33 mouse cellular contexts compared by ENCODE assay signal in genomic region chr13:20523671-20524070, GRCm38 (mm10).
"Had no signal": no experiment of that assay in that cellular context is flagged by ENCODE, and none has a peak within 500 bp of the region (broad histone marks: within the 10 kb centered on the region; RNA-seq: fewer than 3 reads in every experiment).

No protein-coding gene starts in this region.

- H3K9me3 ChIP-seq: limb, embryonic 10.5 days; limb, embryonic 12.5 days; limb, embryonic 13.5 days; limb, embryonic 15.5 days; liver, embryonic 12.5 days; liver, embryonic 13.5 days; liver, embryonic 15.5 days; lung, embryonic 15.5 days; megakaryocyte, embryonic 14.5 days; midbrain, embryonic 10.5 days; midbrain, embryonic 12.5 days; midbrain, embryonic 13.5 days; midbrain, embryonic 15.5 days; neural tube, embryonic 12.5 days; neural tube, embryonic 13.5 days had no signal

- H3K4me3 ChIP-seq: limb, embryonic 10.5 days; limb, embryonic 12.5 days; limb, embryonic 13.5 days; limb, embryonic 15.5 days; liver, embryonic 12.5 days; liver, embryonic 13.5 days; liver, embryonic 15.5 days; lung, embryonic 15.5 days; megakaryocyte, embryonic 14.5 days; midbrain, embryonic 10.5 days; midbrain, embryonic 12.5 days; midbrain, embryonic 13.5 days; midbrain, embryonic 15.5 days; myocyte; neural tube, embryonic 12.5 days; neural tube, embryonic 13.5 days had no signal

- H3K27ac ChIP-seq: limb, embryonic 10.5 days; limb, embryonic 12.5 days; limb, embryonic 13.5 days; limb, embryonic 15.5 days; liver, embryonic 12.5 days; liver, embryonic 13.5 days; liver, embryonic 14.5 days; liver, embryonic 15.5 days; lung, embryonic 15.5 days; macrophage; midbrain, embryonic 10.5 days; midbrain, embryonic 12.5 days; midbrain, embryonic 13.5 days; midbrain, embryonic 15.5 days; neural tube, embryonic 12.5 days; neural tube, embryonic 13.5 days had no signal

- ATAC-seq: liver, embryonic 12.5 days; liver, postnatal 0 days; lung, postnatal 0 days; midbrain, embryonic 13.5 days; midbrain, embryonic 15.5 days; midbrain, embryonic 16.5 days had no signal

- H3K36me3 ChIP-seq: limb, embryonic 10.5 days; limb, embryonic 12.5 days; limb, embryonic 13.5 days; limb, embryonic 15.5 days; liver, embryonic 12.5 days; liver, embryonic 13.5 days; liver, embryonic 15.5 days; lung, embryonic 15.5 days; midbrain, embryonic 10.5 days; midbrain, embryonic 12.5 days; midbrain, embryonic 13.5 days; midbrain, embryonic 15.5 days; neural tube, embryonic 12.5 days; neural tube, embryonic 13.5 days had no signal

- H3K27me3 ChIP-seq: limb, embryonic 12.5 days; limb, embryonic 13.5 days; limb, embryonic 15.5 days; liver, embryonic 12.5 days; liver, embryonic 13.5 days; liver, embryonic 15.5 days; lung, embryonic 15.5 days; megakaryocyte, embryonic 14.5 days; midbrain, embryonic 12.5 days; midbrain, embryonic 13.5 days; midbrain, embryonic 15.5 days; neural tube, embryonic 12.5 days; neural tube, embryonic 13.5 days had no signal

- H3K9ac ChIP-seq: limb, embryonic 12.5 days; limb, embryonic 13.5 days; limb, embryonic 15.5 days; liver, embryonic 12.5 days; liver, embryonic 13.5 days; liver, embryonic 14.5 days; liver, embryonic 15.5 days; liver, postnatal 0 days; lung, embryonic 14.5 days; lung, embryonic 15.5 days; midbrain, embryonic 12.5 days; midbrain, embryonic 13.5 days; midbrain, embryonic 15.5 days; neural tube, embryonic 12.5 days; neural tube, embryonic 13.5 days had no signal

- H3K4me1 ChIP-seq: limb, embryonic 10.5 days; limb, embryonic 12.5 days; limb, embryonic 13.5 days; limb, embryonic 15.5 days; liver, embryonic 12.5 days; liver, embryonic 13.5 days; liver, embryonic 15.5 days; lung, embryonic 15.5 days; megakaryocyte, embryonic 14.5 days; midbrain, embryonic 12.5 days had no signal

- DNase-seq: left cerebral cortex, postnatal 4 days; liver; liver, embryonic 13.5 days; liver, postnatal 0 days; lung, adult 18-20 months; lung, adult 2 months; lung, embryonic 14.5 days; lung, postnatal 10 days; lung, postnatal 14 days; lung, postnatal 36 days; lung, postnatal 4 days; midbrain, embryonic 14.5 days had no signal

- H3K4me2 ChIP-seq: limb, embryonic 12.5 days; limb, embryonic 13.5 days; limb, embryonic 15.5 days; liver, embryonic 11.5 days; liver, embryonic 12.5 days; liver, embryonic 13.5 days; liver, embryonic 15.5 days; lung, embryonic 14.5 days; lung, embryonic 15.5 days; midbrain, embryonic 11.5 days; midbrain, embryonic 12.5 days; midbrain, embryonic 13.5 days; midbrain, embryonic 15.5 days; neural tube, embryonic 12.5 days; neural tube, embryonic 13.5 days had no signal
